Mouse (Mus musculus): ENCODE results near the gene Dus3l. TPM values are rescaled to one million over a fixed set of nuclear protein-coding genes. Genes with fewer than 3 reads are reported as not detected.

The Dus3l gene
- 81.7 and 84.5 TPM in 2 replicates for polyA plus RNA-seq (2012; rRNA removed)

GRCm38 (mm10) chr17:56764474-56765354 lies at the start of gene Dus3l:
TSS of gene Dus3l (plus strand) at chr17:56764757.
- no peak for TF ChIP-seq CTCF (IDR thresholded peaks at IDR 0.05; ENCODE audit: insufficient read depth, low read length)
- TF ChIP-seq POLR2A (IDR thresholded peaks at IDR 0.05; ENCODE audit: borderline replicate concordance, extremely low read depth, low read depth, low read length): peak; percentile 94; the same call in 1 of the 2 replicates
- under 1% methylated on average over 58 of the region's 58 CpGs for WGBS
- peak within 1 kb of the TSS; percentile 83 for H3K4me3 ChIP-seq (replicated peaks; ENCODE audit: extremely low read depth, low read depth, low read length)
- H3K4me1 ChIP-seq (ENCODE audit: control insufficient read depth, insufficient read depth, low read length): peaks cover 7% of the 10 kb centered on the region; the same call in 1 of the 2 replicates
- peak; percentile 95 for DNase-seq

- DNase-seq: no peak
- Histone ChIP-seq H3K4me1 (ENCODE audit: control insufficient read depth, insufficient read depth, low read length) (peaks cover 2% of the 10 kb centered on the region; the same call in 1 of the 2 replicates), H3K4me3 (replicated peaks; ENCODE audit: extremely low read depth, low read depth, low read length) (no peak overlapping the region)
- 66% methylated on average over 11 of the region's 11 CpGs for WGBS
- no peak for TF ChIP-seq CTCF (IDR thresholded peaks at IDR 0.05; ENCODE audit: insufficient read depth, low read length)
- no peak for TF ChIP-seq POLR2A (IDR thresholded peaks at IDR 0.05; ENCODE audit: borderline replicate concordance, extremely low read depth, low read depth, low read length)
These were observed 49.2 kb upstream of the Dus3l start for GRCm38 (mm10) chr17:56715360-56715759.

- Histone ChIP-seq H3K4me3 (replicated peaks; ENCODE audit: extremely low read depth, low read depth, low read length) (peak overlapping the region; percentile 67), H3K4me1 (ENCODE audit: control insufficient read depth, insufficient read depth, low read length) (peaks cover 2% of the 10 kb centered on the region; the same call in 1 of the 2 replicates)
- TF ChIP-seq CTCF (IDR thresholded peaks at IDR 0.05; ENCODE audit: insufficient read depth, low read length) (no peak), POLR2A (IDR thresholded peaks at IDR 0.05; ENCODE audit: borderline replicate concordance, extremely low read depth, low read depth, low read length) (no peak)
- WGBS: 23% methylated on average over 22 of the region's 22 CpGs
- no peak for DNase-seq
These were observed 48.5 kb upstream of the Dus3l start for GRCm38 (mm10) chr17:56715914-56716654.

- under 1% methylated on average over 55 of the region's 55 CpGs for whole genome bisulfite sequencing
- TF ChIP-seq POLR2A (IDR thresholded peaks at IDR 0.05; ENCODE audit: borderline replicate concordance, extremely low read depth, low read depth, low read length) (peak; percentile 89; the same call in 1 of the 2 replicates), CTCF (IDR thresholded peaks at IDR 0.05; ENCODE audit: insufficient read depth, low read length) (no peak)
- peak; percentile 97 for DNase-seq
- H3K4me1 ChIP-seq (ENCODE audit: control insufficient read depth, insufficient read depth, low read length): peaks cover 2% of the 10 kb centered on the region; the same call in 1 of the 2 replicates
- peak overlapping the region; percentile 86 for H3K4me3 ChIP-seq (replicated peaks; ENCODE audit: extremely low read depth, low read depth, low read length)
These were observed 47.7 kb upstream of the Dus3l start for GRCm38 (mm10) chr17:56716655-56717362.

- Histone ChIP-seq H3K4me3 (replicated peaks; ENCODE audit: extremely low read depth, low read depth, low read length) (peak within 1 kb of the TSS; percentile 86), H3K4me1 (ENCODE audit: control insufficient read depth, insufficient read depth, low read length) (peaks cover 2% of the 10 kb centered on the region; the same call in 1 of the 2 replicates)
- no peak for TF ChIP-seq CTCF (IDR thresholded peaks at IDR 0.05; ENCODE audit: insufficient read depth, low read length)
- TF ChIP-seq POLR2A (IDR thresholded peaks at IDR 0.05; ENCODE audit: borderline replicate concordance, extremely low read depth, low read depth, low read length): peak; percentile 93; the same call in 1 of the 2 replicates
- DNase-seq: peak; percentile 94
- WGBS: under 1% methylated on average over 59 of the region's 59 CpGs
These were observed 47.0 kb upstream of the Dus3l start, which contains the start of the genes Ndufa11 and Vmac for GRCm38 (mm10) chr17:56717363-56718058. TSS of gene Ndufa11 (plus strand) at chr17:56717767. TSS of gene Vmac (minus strand) at chr17:56718022.

GRCm38 (mm10) chr17:56722441-56722840 lies 42.1 kb upstream of the Dus3l start:
- Histone ChIP-seq H3K4me3 (replicated peaks; ENCODE audit: extremely low read depth, low read depth, low read length) (no peak overlapping the region), H3K4me1 (ENCODE audit: control insufficient read depth, insufficient read depth, low read length) (no peaks in the 10 kb centered on the region)
- WGBS: 60% methylated on average over 5 of the region's 5 CpGs
- TF ChIP-seq CTCF (IDR thresholded peaks at IDR 0.05; ENCODE audit: insufficient read depth, low read length): no peak
- no peak for TF ChIP-seq POLR2A (IDR thresholded peaks at IDR 0.05; ENCODE audit: borderline replicate concordance, extremely low read depth, low read depth, low read length)
- DNase-seq: no peak

- H3K4me1 ChIP-seq (ENCODE audit: control insufficient read depth, insufficient read depth, low read length): no peaks in the 10 kb centered on the region
- no peak overlapping the region for H3K4me3 ChIP-seq (replicated peaks; ENCODE audit: extremely low read depth, low read depth, low read length)
- DNase-seq: no peak
- WGBS: 80% methylated on average over 11 of the region's 11 CpGs
- TF ChIP-seq CTCF (IDR thresholded peaks at IDR 0.05; ENCODE audit: insufficient read depth, low read length) (no peak), POLR2A (IDR thresholded peaks at IDR 0.05; ENCODE audit: borderline replicate concordance, extremely low read depth, low read depth, low read length) (no peak)
These were observed 41.0 kb upstream of the Dus3l start for GRCm38 (mm10) chr17:56723419-56724161.

Measured in lung, adult 2 months (tissue).